Mouse (Mus musculus) testis, adult 2 months (tissue): ENCODE results near the gene Zfp318. TPM values are rescaled to one million over a fixed set of nuclear protein-coding genes. Genes with fewer than 3 reads are reported as not detected.

ENCODE experiments used
- H3K27ac ChIP-seq: fragments of 200-500 bp; 2 replicates; pipeline ENCODE4 v1.5.1; 2012; ENCODE audit warnings: low read depth, low read length; ENCODE audit not compliant: control insufficient read depth, insufficient read depth
- H3K27me3 ChIP-seq: fragments of 200-500 bp; 2 replicates; pipeline ENCODE4 v1.6.1; 2012; ENCODE audit warnings: mild to moderate bottlenecking, low read length, moderate library complexity; ENCODE audit not compliant: control insufficient read depth, insufficient read depth
- H3K36me3 ChIP-seq: fragments of 200-500 bp; 2 replicates; pipeline ENCODE4 v1.6.1; 2012; ENCODE audit warnings: mild to moderate bottlenecking, low read length; ENCODE audit not compliant: control insufficient read depth, insufficient read depth
- H3K4me1 ChIP-seq: fragments of 200-500 bp; 2 replicates; pipeline ENCODE4 v1.6.1; 2012; ENCODE audit warnings: low read length; ENCODE audit not compliant: control insufficient read depth, insufficient read depth
- H3K4me3 ChIP-seq: fragments of 200-500 bp; 2 replicates; pipeline ENCODE4 v1.5.1; 2012; ENCODE audit warnings: low read depth, mild to moderate bottlenecking, low read length, moderate library complexity, mixed read lengths; ENCODE audit not compliant: control insufficient read depth
- CTCF ChIP-seq: fragments of 200-500 bp; IDR thresholded peaks from 2 replicates; pipeline ENCODE4 v1.5.1; 2012; ENCODE audit warnings: low read depth, mild to moderate bottlenecking, inconsistent platforms, low read length, moderate library complexity; ENCODE audit not compliant: control insufficient read depth, insufficient read depth, insufficient replicate concordance
- POLR2A ChIP-seq: fragments of 200-500 bp; IDR thresholded peaks from 2 replicates; pipeline ENCODE4 v1.6.1; 2012; ENCODE audit warnings: low read depth, mild to moderate bottlenecking, inconsistent platforms, low read length, moderate library complexity; ENCODE audit not compliant: control insufficient read depth
- polyA plus RNA-seq: library from polyadenylated mRNA; depleted of rRNA; stranded (reverse); fragments of >200 nt; gene quantifications from 2 replicates; pipeline ENCODE4 v1.2.3, GENCODE M21; 2012

Gene Zfp318
- polyA plus RNA-seq, 1 experiment, result 73.7 TPM

DNA sequence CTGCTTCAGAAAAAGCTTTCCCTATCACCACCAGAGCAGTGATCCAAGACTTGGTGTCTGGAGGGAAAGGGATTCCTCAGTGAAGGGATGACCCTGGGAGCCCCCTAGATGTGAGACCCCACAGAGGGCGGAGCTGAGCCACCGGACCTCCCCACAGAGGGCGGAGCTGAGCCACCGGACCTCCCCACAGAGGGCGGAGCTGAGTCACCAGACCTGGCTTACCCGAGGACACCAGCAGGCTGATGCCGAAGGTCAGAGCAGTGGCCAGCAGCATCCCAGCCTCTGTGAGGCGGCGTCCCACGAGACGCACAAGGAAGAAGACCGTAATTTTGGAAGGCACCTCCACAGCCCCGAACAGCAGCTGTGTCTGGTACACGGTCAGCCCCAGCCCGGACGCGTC, 50.1 kb downstream of the Zfp318 start:
- H3K36me3 ChIP-seq, result no peaks in the 10 kb centered on the region
- H3K27ac ChIP-seq, result no peak overlapping the region
- peak overlapping the region; percentile 59 for H3K4me3 ChIP-seq
- no peaks in the 10 kb centered on the region for H3K27me3 ChIP-seq
- TF ChIP-seq CTCF, result no peak
- no peak for TF ChIP-seq POLR2A
- H3K4me1 ChIP-seq, result peaks cover 4% of the 10 kb centered on the region; the same call in 1 of the 2 replicates

DNA sequence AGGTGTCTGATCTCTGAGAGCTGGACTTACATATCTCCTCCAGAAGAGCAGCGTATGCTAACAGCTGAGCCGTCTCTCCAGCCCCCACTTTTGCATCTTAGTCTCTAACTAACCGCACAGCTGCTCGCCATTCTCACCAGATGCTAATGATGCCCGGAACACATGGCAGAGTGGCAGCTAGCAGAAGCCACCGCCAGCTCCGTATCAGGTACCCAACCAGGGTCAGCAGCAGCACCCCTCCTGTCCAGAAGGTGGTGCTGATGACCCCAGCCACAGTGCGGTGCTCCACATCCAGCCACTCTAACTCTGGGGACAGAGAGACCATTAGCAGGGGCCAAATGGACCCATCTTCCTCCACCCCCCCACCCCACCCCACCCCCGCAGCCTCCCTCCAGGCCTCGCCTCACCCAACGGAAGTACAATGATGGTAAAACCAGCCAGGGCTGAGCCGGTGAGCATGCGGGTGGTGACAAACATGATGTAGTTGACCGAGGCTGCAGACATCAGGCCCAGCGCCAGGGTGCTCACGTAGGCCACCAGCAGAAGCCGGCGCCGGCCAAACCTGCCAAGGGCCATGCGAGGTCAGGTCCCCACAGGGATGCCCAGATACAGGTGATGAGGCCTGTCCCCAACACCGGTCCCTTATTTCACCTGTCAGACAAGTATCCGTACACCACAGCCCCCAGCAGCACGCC, 53.3 kb downstream of the Zfp318 start:
- H3K4me1 ChIP-seq, result peaks cover 4% of the 10 kb centered on the region; the same call in 1 of the 2 replicates
- no peak overlapping the region for H3K27ac ChIP-seq
- H3K4me3 ChIP-seq, result no peak overlapping the region
- H3K36me3 ChIP-seq, result no peaks in the 10 kb centered on the region
- TF ChIP-seq CTCF (peak; percentile 22; the same call in 1 of the 2 replicates), POLR2A (no peak)
- H3K27me3 ChIP-seq, result no peaks in the 10 kb centered on the region

DNA sequence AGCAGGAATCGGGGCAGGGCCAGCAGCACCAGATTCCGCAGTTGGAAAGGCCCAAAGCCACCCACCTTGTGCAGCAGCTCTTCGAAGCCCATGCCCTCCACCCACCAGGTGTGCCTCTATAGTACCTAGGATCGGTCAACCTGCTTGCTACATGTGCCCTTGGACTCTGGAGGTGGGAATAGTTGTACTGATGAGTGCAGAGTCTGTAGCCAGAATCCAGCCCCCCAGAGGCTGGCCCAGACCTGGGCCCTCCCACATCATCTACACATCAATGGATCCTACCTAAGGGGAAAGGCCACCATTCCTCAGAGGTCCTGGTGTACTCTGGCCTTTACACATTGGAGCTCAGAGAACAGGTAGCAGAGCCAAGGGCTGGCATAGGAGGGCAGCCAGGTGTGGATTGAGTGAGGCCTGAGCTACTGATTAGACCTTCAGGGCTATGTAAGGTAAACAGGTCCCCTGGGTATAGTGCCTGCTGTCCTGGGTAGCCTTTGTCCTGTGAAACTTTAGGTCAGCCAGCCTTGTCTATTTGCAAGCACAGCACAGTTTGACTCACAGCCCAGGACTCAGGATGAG, 54.9 kb downstream of the Zfp318 start, which contains the start of gene Slc22a7:
Slc22a7 (minus strand) TSS at position 160 of the 576 bp plus-strand sequence.
- Histone ChIP-seq H3K4me3 (no peak within 1 kb of the TSS), H3K27me3 (no peaks in the 10 kb centered on the region), H3K36me3 (no peaks in the 10 kb centered on the region), H3K27ac (no peak within 1 kb of the TSS), H3K4me1 (peaks cover 4% of the 10 kb centered on the region)
- TF ChIP-seq POLR2A (no peak), CTCF (no peak)

- H3K27ac ChIP-seq, result no peak overlapping the region
- no peaks in the 10 kb centered on the region for H3K36me3 ChIP-seq
- TF ChIP-seq CTCF (no peak), POLR2A (no peak)
- H3K27me3 ChIP-seq, result no peaks in the 10 kb centered on the region
- peaks cover 2% of the 10 kb centered on the region for H3K4me1 ChIP-seq
- H3K4me3 ChIP-seq, result no peak overlapping the region
These were observed 55.6 kb downstream of the Zfp318 start for GRCm38 (mm10) chr17:46439176-46439575.

GRCm38 (mm10) chr17:46444839-46445579, 61.5 kb downstream of the Zfp318 start:
- Histone ChIP-seq H3K36me3 (no peaks in the 10 kb centered on the region), H3K4me1 (peaks cover 19% of the 10 kb centered on the region), H3K27me3 (no peaks in the 10 kb centered on the region), H3K27ac (no peak overlapping the region), H3K4me3 (no peak overlapping the region; the same call in 1 of the 2 replicates)
- TF ChIP-seq CTCF, result no peak
- TF ChIP-seq POLR2A, result no peak

DNA sequence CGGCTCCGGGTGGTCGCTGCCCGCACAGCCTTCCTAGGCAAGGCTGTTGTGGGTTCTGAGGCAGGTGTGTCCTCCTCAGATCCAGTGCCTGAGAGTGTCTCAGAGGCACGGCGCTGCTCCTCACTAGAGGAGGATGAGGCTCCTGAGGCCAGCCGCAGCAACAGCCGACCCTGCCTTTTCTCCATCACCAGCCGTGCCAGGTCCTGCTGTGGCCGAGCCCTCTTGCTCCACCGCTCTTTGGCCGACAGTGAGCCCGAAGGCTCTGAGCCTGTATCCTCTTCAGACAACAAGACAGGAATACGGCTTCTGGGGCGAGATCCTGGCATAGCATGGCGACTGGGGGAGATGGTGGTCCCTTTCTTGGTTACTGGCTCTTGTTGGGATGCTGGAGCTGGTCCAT, 62.7 kb downstream of the Zfp318 start:
- TF ChIP-seq POLR2A (no peak), CTCF (no peak)
- Histone ChIP-seq H3K4me1 (peaks cover 19% of the 10 kb centered on the region), H3K27me3 (no peaks in the 10 kb centered on the region), H3K27ac (no peak overlapping the region), H3K36me3 (no peaks in the 10 kb centered on the region), H3K4me3 (no peak overlapping the region)

- H3K4me1 ChIP-seq, result peaks cover 23% of the 10 kb centered on the region
- no peaks in the 10 kb centered on the region for H3K27me3 ChIP-seq
- no peak for TF ChIP-seq POLR2A
- no peak for TF ChIP-seq CTCF
- H3K27ac ChIP-seq, result no peak overlapping the region
- H3K36me3 ChIP-seq, result no peaks in the 10 kb centered on the region
- no peak overlapping the region for H3K4me3 ChIP-seq
These were observed 69.2 kb downstream of the Zfp318 start for GRCm38 (mm10) chr17:46452683-46453082.
